Mouse (Mus musculus) small intestine, adult 2 months (tissue): ENCODE measurements around the gene Pfn1. TPM values are rescaled to one million over a fixed set of nuclear protein-coding genes. Genes with fewer than 3 reads are reported as not detected.

ENCODE experiments used
- H3K27ac ChIP-seq: fragments of 200-500 bp; 2 replicates; pipeline ENCODE4 v1.5.1; 2012; ENCODE audit warnings: low read depth, low read length, control low read depth, inconsistent platforms; ENCODE audit not compliant: insufficient read depth
- H3K27me3 ChIP-seq: fragments of 200-500 bp; 2 replicates; pipeline ENCODE4 v1.6.1; 2012; ENCODE audit warnings: mild to moderate bottlenecking, moderate library complexity, low read length, inconsistent platforms; ENCODE audit not compliant: control insufficient read depth, insufficient read depth
- H3K36me3 ChIP-seq: fragments of 200-500 bp; 2 replicates; pipeline ENCODE4 v1.6.1; 2012; ENCODE audit warnings: mild to moderate bottlenecking, low read length, control low read depth, inconsistent platforms; ENCODE audit not compliant: control insufficient read depth, insufficient read depth
- H3K4me1 ChIP-seq: fragments of 200-500 bp; 2 replicates; pipeline ENCODE4 v1.6.1; 2012; ENCODE audit warnings: low read length, inconsistent platforms, mixed read lengths; ENCODE audit not compliant: control insufficient read depth, insufficient read depth, insufficient read length
- H3K4me3 ChIP-seq: fragments of 200-500 bp; 2 replicates; pipeline ENCODE4 v1.5.1; 2012; ENCODE audit warnings: low read depth, mild to moderate bottlenecking, control low read depth, inconsistent platforms, low read length, moderate library complexity
- CTCF ChIP-seq: fragments of 200-500 bp; IDR thresholded peaks from 2 replicates; pipeline ENCODE4 v1.5.1; 2012; ENCODE audit warnings: low read depth, mild to moderate bottlenecking, control low read depth, inconsistent platforms, low read length, moderate library complexity, mixed read lengths; ENCODE audit not compliant: insufficient replicate concordance, insufficient read length; ENCODE audit errors: extremely low read depth
- POLR2A ChIP-seq: fragments of 200-500 bp; IDR thresholded peaks from 2 replicates; pipeline ENCODE4 v1.6.1; 2012; ENCODE audit warnings: low read depth, mild to moderate bottlenecking, control low read depth, inconsistent platforms, low read length, moderate library complexity
- WGBS: fragments of 180-500 bp; shearing (Covaris S2); methylation state at CpG from one replicate; pipeline ENCODE4 v1.1.7; 2018; 5-methylcytosine and 5-hydroxymethylcytosine counted together
- polyA plus RNA-seq: library from polyadenylated mRNA; depleted of rRNA; stranded (reverse); fragments of >200 nt; gene quantifications from 2 replicates; pipeline ENCODE4 v1.2.3, GENCODE M21; 2012

Gene Pfn1
- polyA plus RNA-seq, 1 experiment: 5,668 TPM

- TF ChIP-seq CTCF (no peak), POLR2A (no peak)
- Histone ChIP-seq H3K4me3 (no peak overlapping the region), H3K27ac (no peak overlapping the region), H3K4me1 (peaks cover 3% of the 10 kb centered on the region; the same call in 1 of the 2 replicates), H3K36me3 (peaks cover 68% of the 10 kb centered on the region), H3K27me3 (no peaks in the 10 kb centered on the region)
- WGBS: 77% methylated on average over 11 of the region's 11 CpGs
Observed at GRCm38 (mm10) chr11:70674501-70674900, 20.1 kb upstream of the Pfn1 start.

- no peaks in the 10 kb centered on the region for H3K27me3 ChIP-seq
- TF ChIP-seq CTCF (no peak), POLR2A (no peak)
- peaks cover 3% of the 10 kb centered on the region; the same call in 1 of the 2 replicates for H3K4me1 ChIP-seq
- peaks cover 63% of the 10 kb centered on the region for H3K36me3 ChIP-seq
- no peak overlapping the region for H3K4me3 ChIP-seq
- no peak overlapping the region for H3K27ac ChIP-seq
- 91% methylated on average over 6 of the region's 6 CpGs for WGBS
Observed at GRCm38 (mm10) chr11:70674014-70674413, 19.6 kb upstream of the Pfn1 start.

- 81% methylated on average over 16 of the region's 16 CpGs for WGBS
- Histone ChIP-seq H3K27ac (no peak overlapping the region), H3K4me3 (no peak overlapping the region), H3K4me1 (peaks cover 7% of the 10 kb centered on the region), H3K27me3 (no peaks in the 10 kb centered on the region), H3K36me3 (peaks cover 43% of the 10 kb centered on the region)
- TF ChIP-seq CTCF (no peak), POLR2A (no peak)
Observed at GRCm38 (mm10) chr11:70671333-70672047, 17.0 kb upstream of the Pfn1 start.

- Histone ChIP-seq H3K27me3 (no peaks in the 10 kb centered on the region), H3K36me3 (peaks cover 33% of the 10 kb centered on the region), H3K27ac (peak overlapping the region; percentile 96; the same call in 1 of the 2 replicates), H3K4me3 (peak overlapping the region; percentile 84; the same call in 1 of the 2 replicates), H3K4me1 (peaks cover 6% of the 10 kb centered on the region)
- WGBS: 73% methylated on average over 14 of the region's 14 CpGs
- TF ChIP-seq CTCF (no peak), POLR2A (no peak)
Observed at GRCm38 (mm10) chr11:70670483-70670882, 16.0 kb upstream of the Pfn1 start.

- WGBS: 1% methylated on average over 31 of the region's 31 CpGs
- peak overlapping the region; percentile 84 for H3K4me3 ChIP-seq
- H3K4me1 ChIP-seq: peaks cover 4% of the 10 kb centered on the region; the same call in 1 of the 2 replicates
Observed at GRCm38 (mm10) chr11:70669582-70670345, 15.3 kb upstream of the Pfn1 start.

GRCm38 (mm10) chr11:70668771-70669505 is 14.5 kb upstream of the Pfn1 start, which contains the start of gene Spag7:
Spag7 (minus strand) TSS chr11:70669416.
- Histone ChIP-seq H3K4me3 (peak within 1 kb of the TSS; percentile 84), H3K27ac (peak within 1 kb of the TSS; percentile 96), H3K27me3 (no peaks in the 10 kb centered on the region), H3K4me1 (peaks cover 4% of the 10 kb centered on the region; the same call in 1 of the 2 replicates), H3K36me3 (peaks cover 34% of the 10 kb centered on the region)
- WGBS: under 1% methylated on average over 44 of the region's 44 CpGs
- TF ChIP-seq CTCF (no peak), POLR2A (peak; percentile 42)

More at GRCm38 (mm10) chr11:70669582-70670345, 15.3 kb upstream of the Pfn1 start:
- Histone ChIP-seq H3K27me3 (no peaks in the 10 kb centered on the region), H3K36me3 (peaks cover 34% of the 10 kb centered on the region), H3K27ac (peak overlapping the region; percentile 96)
- TF ChIP-seq POLR2A: no peak
- peak; percentile 43; the same call in 1 of the 2 replicates for TF ChIP-seq CTCF
